Mouse (Mus musculus): Measurements from ENCODE around the gene Tom1l2. TPM values are rescaled to one million over a fixed set of nuclear protein-coding genes. Genes with fewer than 3 reads are reported as not detected.

Tom1l2 gene
- polyA plus RNA-seq, 1 experiment, result 27.6 TPM

- Histone ChIP-seq H3K27ac (replicated peaks; ENCODE audit: low read depth, low read length) (no peak overlapping the region), H3K4me3 (ENCODE audit: insufficient read depth, low read depth, low read length) (no peak overlapping the region), H3K4me1 (ENCODE audit: control insufficient read depth, insufficient read depth, insufficient read length, low read length) (peaks cover 8% of the 10 kb centered on the region; the same call in 1 of the 2 replicates)
These were observed 76.2 kb downstream of the Tom1l2 start for GRCm38 (mm10) chr11:60276408-60277093.

- H3K4me1 ChIP-seq (ENCODE audit: control insufficient read depth, insufficient read depth, insufficient read length, low read length), result peaks cover 8% of the 10 kb centered on the region; the same call in 1 of the 2 replicates
- H3K4me3 ChIP-seq (ENCODE audit: insufficient read depth, low read depth, low read length), result no peak overlapping the region
- H3K27ac ChIP-seq (replicated peaks; ENCODE audit: low read depth, low read length), result 0 out of 2 replicates have a peak overlapping the region, but pooled peaks have one; percentile 3
These were observed 79.4 kb downstream of the Tom1l2 start for GRCm38 (mm10) chr11:60273273-60273805.

- no peak overlapping the region for H3K4me3 ChIP-seq (ENCODE audit: insufficient read depth, low read depth, low read length)
- H3K4me1 ChIP-seq (ENCODE audit: control insufficient read depth, insufficient read depth, insufficient read length, low read length), result peaks cover 5% of the 10 kb centered on the region; the same call in 1 of the 2 replicates
- H3K27ac ChIP-seq (replicated peaks; ENCODE audit: low read depth, low read length), result no peak overlapping the region
These were observed 84.1 kb downstream of the Tom1l2 start for GRCm38 (mm10) chr11:60268563-60268962.

GRCm38 (mm10) chr11:60265271-60265985 lies 87.3 kb downstream of the Tom1l2 start:
- H3K4me3 ChIP-seq (ENCODE audit: insufficient read depth, low read depth, low read length), result no peak overlapping the region
- H3K4me1 ChIP-seq (ENCODE audit: control insufficient read depth, insufficient read depth, insufficient read length, low read length), result no peaks in the 10 kb centered on the region; the same call in 1 of the 2 replicates
- no peak overlapping the region; the same call in 1 of the 2 replicates for H3K27ac ChIP-seq (replicated peaks; ENCODE audit: low read depth, low read length)

GRCm38 (mm10) chr11:60264651-60265050 lies 88.1 kb downstream of the Tom1l2 start:
- H3K4me3 ChIP-seq (ENCODE audit: insufficient read depth, low read depth, low read length), result no peak overlapping the region

GRCm38 (mm10) chr11:60262396-60262795 lies 90.3 kb downstream of the Tom1l2 start:
- H3K27ac ChIP-seq (replicated peaks; ENCODE audit: low read depth, low read length), result no peak overlapping the region
- H3K4me1 ChIP-seq (ENCODE audit: control insufficient read depth, insufficient read depth, insufficient read length, low read length), result no peaks in the 10 kb centered on the region; the same call in 1 of the 2 replicates
- no peak overlapping the region for H3K4me3 ChIP-seq (ENCODE audit: insufficient read depth, low read depth, low read length)

More at GRCm38 (mm10) chr11:60264651-60265050, 88.1 kb downstream of the Tom1l2 start:
- H3K4me1 ChIP-seq (ENCODE audit: control insufficient read depth, insufficient read depth, insufficient read length, low read length), result no peaks in the 10 kb centered on the region; the same call in 1 of the 2 replicates
- H3K27ac ChIP-seq (replicated peaks; ENCODE audit: low read depth, low read length), result no peak overlapping the region

- Histone ChIP-seq H3K4me1 (ENCODE audit: control insufficient read depth, insufficient read depth, insufficient read length, low read length) (no peaks in the 10 kb centered on the region; the same call in 1 of the 2 replicates), H3K27ac (replicated peaks; ENCODE audit: low read depth, low read length) (no peak overlapping the region), H3K4me3 (ENCODE audit: insufficient read depth, low read depth, low read length) (no peak overlapping the region)
These were observed 92.0 kb downstream of the Tom1l2 start for GRCm38 (mm10) chr11:60260743-60261142.

GRCm38 (mm10) chr11:60257696-60258095 lies 95.0 kb downstream of the Tom1l2 start:
- H3K4me1 ChIP-seq (ENCODE audit: control insufficient read depth, insufficient read depth, insufficient read length, low read length), result no peaks in the 10 kb centered on the region

GRCm38 (mm10) chr11:60256713-60257112 lies 96.0 kb downstream of the Tom1l2 start:
- H3K27ac ChIP-seq (replicated peaks; ENCODE audit: low read depth, low read length), result no peak overlapping the region
- no peaks in the 10 kb centered on the region for H3K4me1 ChIP-seq (ENCODE audit: control insufficient read depth, insufficient read depth, insufficient read length, low read length)
- no peak overlapping the region for H3K4me3 ChIP-seq (ENCODE audit: insufficient read depth, low read depth, low read length)

More at GRCm38 (mm10) chr11:60257696-60258095, 95.0 kb downstream of the Tom1l2 start:
- no peak overlapping the region for H3K4me3 ChIP-seq (ENCODE audit: insufficient read depth, low read depth, low read length)
- no peak overlapping the region for H3K27ac ChIP-seq (replicated peaks; ENCODE audit: low read depth, low read length)

- Histone ChIP-seq H3K4me3 (ENCODE audit: insufficient read depth, low read depth, low read length) (no peak overlapping the region), H3K27ac (replicated peaks; ENCODE audit: low read depth, low read length) (no peak overlapping the region), H3K4me1 (ENCODE audit: control insufficient read depth, insufficient read depth, insufficient read length, low read length) (no peaks in the 10 kb centered on the region)
These were observed 96.5 kb downstream of the Tom1l2 start for GRCm38 (mm10) chr11:60256176-60256681.

GRCm38 (mm10) chr11:60255639-60256038 lies 97.1 kb downstream of the Tom1l2 start:
- no peak overlapping the region for H3K27ac ChIP-seq (replicated peaks; ENCODE audit: low read depth, low read length)
- no peaks in the 10 kb centered on the region for H3K4me1 ChIP-seq (ENCODE audit: control insufficient read depth, insufficient read depth, insufficient read length, low read length)
- H3K4me3 ChIP-seq (ENCODE audit: insufficient read depth, low read depth, low read length), result no peak overlapping the region

- H3K27ac ChIP-seq (replicated peaks; ENCODE audit: low read depth, low read length), result no peak overlapping the region
- no peaks in the 10 kb centered on the region for H3K4me1 ChIP-seq (ENCODE audit: control insufficient read depth, insufficient read depth, insufficient read length, low read length)
- H3K4me3 ChIP-seq (ENCODE audit: insufficient read depth, low read depth, low read length), result no peak overlapping the region
These were observed 97.5 kb downstream of the Tom1l2 start for GRCm38 (mm10) chr11:60255181-60255580.

GRCm38 (mm10) chr11:60254308-60254707 lies 98.4 kb downstream of the Tom1l2 start:
- Histone ChIP-seq H3K4me3 (ENCODE audit: insufficient read depth, low read depth, low read length) (no peak overlapping the region), H3K4me1 (ENCODE audit: control insufficient read depth, insufficient read depth, insufficient read length, low read length) (no peaks in the 10 kb centered on the region), H3K27ac (replicated peaks; ENCODE audit: low read depth, low read length) (no peak overlapping the region)

- H3K27ac ChIP-seq (replicated peaks; ENCODE audit: low read depth, low read length), result no peak overlapping the region
- 0 out of 2 replicates have a peak, but pooled peaks cover 2% of the 10 kb centered on the region for H3K4me1 ChIP-seq (ENCODE audit: control insufficient read depth, insufficient read depth, insufficient read length, low read length)
- no peak overlapping the region for H3K4me3 ChIP-seq (ENCODE audit: insufficient read depth, low read depth, low read length)
These were observed 99.2 kb downstream of the Tom1l2 start for GRCm38 (mm10) chr11:60253546-60253945.

- Histone ChIP-seq H3K4me3 (ENCODE audit: insufficient read depth, low read depth, low read length) (no peak overlapping the region), H3K4me1 (ENCODE audit: control insufficient read depth, insufficient read depth, insufficient read length, low read length) (0 out of 2 replicates have a peak, but pooled peaks cover 2% of the 10 kb centered on the region), H3K27ac (replicated peaks; ENCODE audit: low read depth, low read length) (no peak overlapping the region)
These were observed 101.6 kb downstream of the Tom1l2 start for GRCm38 (mm10) chr11:60250971-60251643.
